Mouse (Mus musculus) ES-E14 (cell line): ENCODE measurements around the gene Kalrn.

ENCODE experiments used
- MAFK ChIP-seq: IDR thresholded peaks from 2 replicates; pipeline ENCODE4 v1.6.1; 2014; ENCODE audit warnings: mild to moderate bottlenecking, low read depth, low read length, inconsistent platforms; ENCODE audit not compliant: insufficient read depth
- ZNF384 ChIP-seq: IDR thresholded peaks from 2 replicates; pipeline ENCODE4 v1.6.1; 2012; ENCODE audit warnings: low read depth, low read length, inconsistent platforms

- TF ChIP-seq ZNF384: no peak
- TF ChIP-seq MAFK: no peak
Measured at GRCm38 (mm10) chr16:34543754-34544153, 29.6 kb downstream of the Kalrn start.
